Comparison of ENCODE assay signal across 12 mouse cellular contexts in the genomic region with DNA sequence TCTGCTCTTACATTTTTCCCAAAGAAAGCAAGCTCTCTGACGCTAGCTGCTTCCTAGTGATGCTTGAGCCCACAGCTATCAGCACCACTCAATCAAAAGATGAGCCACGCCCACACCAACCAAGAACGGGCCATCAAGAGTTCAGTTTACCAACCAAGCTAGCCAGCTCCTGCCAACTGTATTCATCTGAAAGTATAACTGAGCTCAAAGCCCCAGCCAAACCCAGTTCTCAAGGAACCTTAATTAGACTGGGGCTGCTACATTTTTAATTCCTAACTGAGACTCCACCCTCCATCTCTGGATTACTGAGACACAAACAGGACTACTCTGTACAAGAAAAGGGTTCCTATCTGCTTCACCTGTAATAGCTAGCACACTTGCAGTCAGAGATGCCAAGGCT. TPM values are rescaled to one million over a fixed set of nuclear protein-coding genes. Genes with fewer than 3 reads are reported as not detected.
DNase-seq lines count a peak whose midpoint lies in the region; ATAC-seq and TF ChIP-seq lines count a peak whose summit lies in the region.
"Had no signal": no experiment of that assay in that cellular context is flagged by ENCODE, and none has a peak within 500 bp of the region (broad histone marks: within the 10 kb centered on the region; RNA-seq: fewer than 3 reads in every experiment).

No protein-coding gene starts in this region.

- 60% methylated on average over 3 of the region's 3 CpGs for WGBS in forebrain, embryonic 15.5 days
- WGBS in forebrain, postnatal 0 days = 58% methylated on average over 3 of the region's 3 CpGs
- WGBS in lung, embryonic 15.5 days = 43% methylated on average over 3 of the region's 3 CpGs
- 51% methylated on average over 3 of the region's 3 CpGs for WGBS in kidney, embryonic 16.5 days
- WGBS in olfactory bulb, adult 2 months = 34% methylated on average over 3 of the region's 3 CpGs

- H3K4me3 ChIP-seq in forebrain, embryonic 15.5 days = no peak overlapping the region
- H3K4me3 ChIP-seq in forebrain, postnatal 0 days (ENCODE audit: low read depth, low read length) = no peak overlapping the region
- no peak overlapping the region for H3K4me3 ChIP-seq in lung, embryonic 15.5 days
- H3K4me3 ChIP-seq in kidney, embryonic 16.5 days (ENCODE audit: low read length) = no peak overlapping the region
- no peak overlapping the region for H3K4me3 ChIP-seq in olfactory bulb, adult 2 months (ENCODE audit: insufficient read depth, low read depth, low read length)

- H3K4me1 ChIP-seq in forebrain, embryonic 15.5 days = peaks cover 16% of the 10 kb centered on the region
- no peaks in the 10 kb centered on the region for H3K4me1 ChIP-seq in forebrain, postnatal 0 days (ENCODE audit: insufficient read depth)
- peaks cover 29% of the 10 kb centered on the region for H3K4me1 ChIP-seq in lung, embryonic 15.5 days
- peaks cover 30% of the 10 kb centered on the region for H3K4me1 ChIP-seq in kidney, embryonic 16.5 days (ENCODE audit: insufficient read depth, low read length)
- H3K4me1 ChIP-seq in olfactory bulb, adult 2 months (ENCODE audit: control insufficient read depth, insufficient read depth, low read length) = peaks cover 8% of the 10 kb centered on the region

- no peak for TF ChIP-seq CTCF in forebrain, postnatal 0 days (IDR thresholded peaks at IDR 0.05; ENCODE audit: low read depth)
- TF ChIP-seq CTCF in olfactory bulb, adult 2 months (IDR thresholded peaks at IDR 0.05; ENCODE audit: insufficient read depth, low read depth, low read length) = no peak

- ATAC-seq in forebrain, embryonic 15.5 days (replicated peaks) = no peak
- no peak; the same call in 1 of the 2 replicates for ATAC-seq in forebrain, postnatal 0 days
- no peak for ATAC-seq in lung, embryonic 15.5 days (ENCODE audit: borderline replicate concordance, extremely low read depth, low FRiP score, low TSS enrichment)
- ATAC-seq in kidney, embryonic 16.5 days (ENCODE audit: low FRiP score, low TSS enrichment) = 0 out of 2 replicates have a peak, but pooled peaks have one; percentile 17

- no peak overlapping the region for H3K9ac ChIP-seq in forebrain, embryonic 15.5 days (replicated peaks)
- H3K9ac ChIP-seq in forebrain, postnatal 0 days = no peak overlapping the region
- no peak overlapping the region for H3K9ac ChIP-seq in lung, embryonic 15.5 days
- peak overlapping the region; percentile 44 for H3K9ac ChIP-seq in kidney, embryonic 16.5 days (replicated peaks; ENCODE audit: low read length)

- no peak for DNase-seq in forebrain, postnatal 0 days
- DNase-seq in lung, postnatal 4 days = no peak
- no peak for DNase-seq in layer of hippocampus, postnatal 25 days (ENCODE audit: extremely low spot score in 1 of 2, low spot score in 1 of 2)
- DNase-seq in layer of hippocampus, adult 18-20 months (ENCODE audit: low spot score in 2 of 2) = no peak
- DNase-seq: adrenal gland, postnatal 25 days; cerebellum, postnatal 36 days had no signal

- 0 out of 2 replicates have a peak overlapping the region, but pooled peaks have one; percentile 4 for H3K27ac ChIP-seq in forebrain, embryonic 15.5 days (replicated peaks)
- no peak overlapping the region for H3K27ac ChIP-seq in forebrain, postnatal 0 days (ENCODE audit: low read depth, low read length)
- peak overlapping the region; percentile 80 for H3K27ac ChIP-seq in lung, embryonic 15.5 days
- peak overlapping the region; percentile 89 for H3K27ac ChIP-seq in kidney, embryonic 16.5 days (ENCODE audit: low read length)
- 0 out of 2 replicates have a peak overlapping the region, but pooled peaks have one; percentile 20 for H3K27ac ChIP-seq in olfactory bulb, adult 2 months (ENCODE audit: insufficient read depth, low read depth, low read length)

- H3K9me3 ChIP-seq in forebrain, embryonic 15.5 days = no peaks in the 10 kb centered on the region
- no peaks in the 10 kb centered on the region for H3K9me3 ChIP-seq in forebrain, postnatal 0 days (ENCODE audit: low read length)
- no peaks in the 10 kb centered on the region for H3K9me3 ChIP-seq in lung, embryonic 15.5 days
- H3K9me3 ChIP-seq in kidney, embryonic 16.5 days (ENCODE audit: low read length) = no peaks in the 10 kb centered on the region

- no peak overlapping the region for H3K4me2 ChIP-seq in forebrain, embryonic 15.5 days (replicated peaks)
- no peak overlapping the region for H3K4me2 ChIP-seq in forebrain, postnatal 0 days (ENCODE audit: low read depth)
- 0 out of 2 replicates have a peak overlapping the region, but pooled peaks have one; percentile 9 for H3K4me2 ChIP-seq in lung, embryonic 15.5 days
- peak overlapping the region; percentile 22; the same call in 1 of the 2 replicates for H3K4me2 ChIP-seq in kidney, embryonic 16.5 days (replicated peaks; ENCODE audit: low read depth, low read length)

- no peaks in the 10 kb centered on the region for H3K36me3 ChIP-seq in forebrain, embryonic 15.5 days
- no peaks in the 10 kb centered on the region for H3K36me3 ChIP-seq in forebrain, postnatal 0 days (ENCODE audit: insufficient read depth)
- no peaks in the 10 kb centered on the region for H3K36me3 ChIP-seq in lung, embryonic 15.5 days
- no peaks in the 10 kb centered on the region for H3K36me3 ChIP-seq in kidney, embryonic 16.5 days (ENCODE audit: insufficient read depth, low read length)

- H3K27me3 ChIP-seq in forebrain, embryonic 15.5 days = no peaks in the 10 kb centered on the region
- H3K27me3 ChIP-seq in forebrain, postnatal 0 days (ENCODE audit: insufficient read depth, low read length) = no peaks in the 10 kb centered on the region
- no peaks in the 10 kb centered on the region for H3K27me3 ChIP-seq in lung, embryonic 15.5 days
- no peaks in the 10 kb centered on the region for H3K27me3 ChIP-seq in kidney, embryonic 16.5 days (ENCODE audit: insufficient read depth, low read length)

- TF ChIP-seq POLR2A in olfactory bulb, adult 2 months (IDR thresholded peaks at IDR 0.05; ENCODE audit: insufficient read depth, low read depth, low read length) = no peak

RNA-seq across cellular contexts. Expression of a gene that starts 18.1 kb away (rescaled TPM):
- polyA plus RNA-seq in forebrain, embryonic 15.5 days (2015; fragmentation: Nextera tagmentation; extraction: Ambion mirVana) = 23.5 and 24.6 TPM in 2 replicates
- 41.7 and 57.6 TPM in 2 replicates for total RNA-seq in forebrain, postnatal 0 days (2014; rRNA removed)
- 56.7 and 64.3 TPM in 2 replicates for polyA plus RNA-seq in forebrain, postnatal 0 days (2015; fragmentation: Nextera tagmentation; extraction: Ambion mirVana)
- polyA plus RNA-seq in lung, embryonic 15.5 days (2015; fragmentation: Nextera tagmentation; extraction: Ambion mirVana) = 61.2 and 61.4 TPM in 2 replicates
- polyA plus RNA-seq in kidney, embryonic 16.5 days (2015; fragmentation: Nextera tagmentation; extraction: Ambion mirVana) = 27.6 and 31.1 TPM in 2 replicates
- not detected in 2 replicates for polyA plus RNA-seq in olfactory bulb, adult 2 months (2012; ENCODE audit: insufficient read depth, insufficient read length, low replicate concordance, missing spikeins)
- 10 to 100 TPM; 75.6 to 90.6 TPM for total RNA-seq in layer of hippocampus, postnatal 25 days (2021)
- total RNA-seq in layer of hippocampus, adult 18-20 months (2021) = 10 to 100 TPM; 80.3 to 92.2 TPM
- total RNA-seq: neutrophil, adult 5-6 weeks had no signal

RNA-seq across cellular contexts. Expression of a gene that starts 20.1 kb away (rescaled TPM):
- 390 and 438 TPM in 2 replicates for polyA plus RNA-seq in forebrain, embryonic 15.5 days (2015; fragmentation: Nextera tagmentation; extraction: Ambion mirVana)
- total RNA-seq in forebrain, postnatal 0 days (2014; rRNA removed) = 17.9 and 19.9 TPM in 2 replicates
- polyA plus RNA-seq in forebrain, postnatal 0 days (2015; fragmentation: Nextera tagmentation; extraction: Ambion mirVana) = 412 and 532 TPM in 2 replicates
- polyA plus RNA-seq in lung, embryonic 15.5 days (2015; fragmentation: Nextera tagmentation; extraction: Ambion mirVana) = 517 and 528 TPM in 2 replicates
- polyA plus RNA-seq in kidney, embryonic 16.5 days (2015; fragmentation: Nextera tagmentation; extraction: Ambion mirVana) = 470 and 478 TPM in 2 replicates
- not detected in 2 replicates for polyA plus RNA-seq in olfactory bulb, adult 2 months (2012; ENCODE audit: insufficient read depth, insufficient read length, low replicate concordance, missing spikeins)
- total RNA-seq in layer of hippocampus, postnatal 25 days (2021) = 100 to 1,000 TPM; 186 to 223 TPM
- 100 to 1,000 TPM; 189 to 193 TPM for total RNA-seq in layer of hippocampus, adult 18-20 months (2021)

RNA-seq across cellular contexts. Expression of a gene that starts 35.5 kb away (rescaled TPM):
- 0.28 and 0.37 TPM in 2 replicates for polyA plus RNA-seq in forebrain, embryonic 15.5 days (2015; fragmentation: Nextera tagmentation; extraction: Ambion mirVana)
- 1.8 and 4.0 TPM in 2 replicates for total RNA-seq in forebrain, postnatal 0 days (2014; rRNA removed)
- polyA plus RNA-seq in forebrain, postnatal 0 days (2015; fragmentation: Nextera tagmentation; extraction: Ambion mirVana) = 0.67 TPM in 2 replicates
- polyA plus RNA-seq in lung, embryonic 15.5 days (2015; fragmentation: Nextera tagmentation; extraction: Ambion mirVana) = not detected in 2 replicates
- polyA plus RNA-seq in kidney, embryonic 16.5 days (2015; fragmentation: Nextera tagmentation; extraction: Ambion mirVana) = 0.12 and 0.15 TPM in 2 replicates
- polyA plus RNA-seq in olfactory bulb, adult 2 months (2012; ENCODE audit: insufficient read depth, insufficient read length, low replicate concordance, missing spikeins) = not detected in 2 replicates
- total RNA-seq in layer of hippocampus, postnatal 25 days (2021) = 1 to 10 TPM; 7.2 to 7.5 TPM
- total RNA-seq in layer of hippocampus, adult 18-20 months (2021) = 1 to 10 TPM; 6.5 to 7.6 TPM
- total RNA-seq: hematopoietic stem cell, adult 5-6 weeks; neutrophil, adult 5-6 weeks had no signal

Comparison
In these comparisons a context has a peak if more than half of its experiments do, and no peak if none do; other contexts are left out.
1. H3K4me2 ChIP-seq: peak in lung, embryonic 15.5 days (single experiment) and kidney, embryonic 16.5 days (single experiment); none in forebrain, embryonic 15.5 days (single experiment) and forebrain, postnatal 0 days (single experiment).
2. RNA of a gene that starts 18.1 kb away (polyA plus RNA-seq): 61.2 to 61.4 TPM in lung, embryonic 15.5 days, 56.7 to 64.3 TPM in forebrain, postnatal 0 days, 27.6 to 31.1 TPM in kidney, embryonic 16.5 days and 23.5 to 24.6 TPM in forebrain, embryonic 15.5 days; not detected in olfactory bulb, adult 2 months; every median in the first group is over 10 times any median in the second.
3. RNA of a gene that starts 20.1 kb away (polyA plus RNA-seq): 517 to 528 TPM in lung, embryonic 15.5 days, 470 to 478 TPM in kidney, embryonic 16.5 days, 412 to 532 TPM in forebrain, postnatal 0 days and 390 to 438 TPM in forebrain, embryonic 15.5 days; not detected in olfactory bulb, adult 2 months; every median in the first group is over 100 times any median in the second.